Mouse (Mus musculus) ES-Bruce4 (cell line): ENCODE measurements at regions not wholly inside any gene's neighbourhood (a gene's known extent, or its start where the extent isn't known, plus 50 kb on each side); places are given as distances from the start of the nearest gene placed in this dataset.

ENCODE experiments used
- CTCF ChIP-seq: IDR thresholded peaks from one replicate; pipeline ENCODE4 v1.8.1; 2011; ENCODE audit warnings: low read depth, low read length
- EP300 ChIP-seq: IDR thresholded peaks from 2 replicates; pipeline ENCODE4 v1.6.1; 2011; ENCODE audit warnings: low read depth, low read length; ENCODE audit not compliant: insufficient read depth
- POLR2A ChIP-seq: IDR thresholded peaks from one replicate; pipeline ENCODE4 v1.8.1; 2011; ENCODE audit warnings: low read length; ENCODE audit not compliant: insufficient read depth

- TF ChIP-seq CTCF (no peak), EP300 (no peak), POLR2A (no peak)
Observed at GRCm38 (mm10) chr5:33516211-33516610, 82.4 kb upstream of the Nkx1-1 start.
